Mouse (Mus musculus) G1E (cell line): ENCODE data around the gene Dock7.

Experiments
- CTCF ChIP-seq: IDR thresholded peaks from 2 replicates; pipeline ENCODE4 v1.5.1; 2012; ENCODE audit warnings: low read depth, low read length, inconsistent platforms, mixed read lengths
- GATA1 ChIP-seq: IDR thresholded peaks from 2 replicates; pipeline ENCODE4 v1.6.1; 2012; ENCODE audit warnings: borderline replicate concordance, low read length, inconsistent platforms, mixed read lengths
- GATA2 ChIP-seq: IDR thresholded peaks from 2 replicates; pipeline ENCODE4 v1.6.1; 2012; ENCODE audit warnings: low read depth, low read length, inconsistent platforms, borderline replicate concordance
- POLR2AphosphoS5 ChIP-seq: IDR thresholded peaks from 2 replicates; pipeline ENCODE4 v1.6.1; 2012; ENCODE audit warnings: low read depth, low read length, inconsistent platforms; ENCODE audit not compliant: insufficient replicate concordance
- TAL1 ChIP-seq: conservative IDR thresholded peaks from 2 replicates; pipeline ENCODE4 v1.6.1; 2012; ENCODE audit warnings: low read depth, low read length, inconsistent platforms, mixed read lengths

DNA sequence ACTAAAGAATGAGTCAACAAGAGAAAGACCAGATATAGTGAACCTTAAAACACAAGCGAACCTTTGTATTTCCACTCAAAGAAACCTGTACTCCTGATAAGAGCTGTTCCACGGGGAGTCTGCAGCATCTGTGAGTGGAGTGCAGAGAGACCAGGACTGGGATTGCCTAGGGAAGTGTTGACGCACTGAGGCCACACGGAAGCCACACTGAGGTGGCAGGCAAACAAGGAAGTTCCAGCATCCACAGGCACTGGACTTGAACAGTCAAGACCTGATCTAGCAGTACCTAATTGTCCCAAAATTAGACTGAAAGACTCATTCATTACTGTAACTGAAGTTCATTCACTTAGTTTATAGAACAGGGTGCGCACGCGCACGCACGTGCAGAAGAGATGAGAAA is 4.9 kb downstream of the Dock7 start:
- TF ChIP-seq CTCF (no peak), GATA1 (no peak), TAL1 (no peak), POLR2AphosphoS5 (no peak), GATA2 (no peak)
